Mouse (Mus musculus): ENCODE results near the gene Cst11. TPM values are rescaled to one million over a fixed set of nuclear protein-coding genes. Genes with fewer than 3 reads are reported as not detected.
"Not testable (repeated sequence)": the region's sequence is repeated elsewhere in the genome, so short reads cannot be mapped to it uniquely, and the experiment has no call there.

Cst11 gene
- not detected in 2 replicates for polyA plus RNA-seq (2014; fragmentation: Nextera tagmentation; extraction: Ambion mirVana)

GRCm38 (mm10) chr2:148771397-148771796, at the start of gene Cst11:
Cst11 (minus strand) TSS chr2:148771497.
- ATAC-seq (ENCODE audit: insufficient number of reproducible peaks, insufficient read depth, low FRiP score, low read depth); H3K4me2 ChIP-seq (replicated peaks; ENCODE audit: low read depth, low read length): not testable (repeated sequence)

GRCm38 (mm10) chr2:148819909-148820308, 48.6 kb upstream of the Cst11 start, which contains the start of gene Cst13:
Cst13 (plus strand) TSS chr2:148820081.
- Histone ChIP-seq H3K4me1 (ENCODE audit: control insufficient read depth, insufficient read depth, low read length) (no peaks in the 10 kb centered on the region), H3K9ac (replicated peaks; ENCODE audit: low read depth, low read length) (no peak within 1 kb of the TSS), H3K36me3 (ENCODE audit: control insufficient read depth, insufficient read depth, low read length) (no peaks in the 10 kb centered on the region), H3K4me3 (ENCODE audit: low read depth, low read length) (no peak within 1 kb of the TSS), H3K4me2 (replicated peaks; ENCODE audit: low read depth, low read length) (no peak within 1 kb of the TSS), H3K27ac (ENCODE audit: low read length) (no peak within 1 kb of the TSS), H3K9me3 (ENCODE audit: control insufficient read depth, low read depth, low read length) (no peaks in the 10 kb centered on the region), H3K27me3 (ENCODE audit: control insufficient read depth, insufficient read depth, low read length) (no peaks in the 10 kb centered on the region)
- ATAC-seq (ENCODE audit: insufficient number of reproducible peaks, insufficient read depth, low FRiP score, low read depth), result no peak

More at GRCm38 (mm10) chr2:148771397-148771796, at the start of gene Cst11:
- H3K27ac ChIP-seq (ENCODE audit: low read length); H3K27me3 ChIP-seq (ENCODE audit: control insufficient read depth, insufficient read depth, low read length); H3K36me3 ChIP-seq (ENCODE audit: control insufficient read depth, insufficient read depth, low read length); H3K9me3 ChIP-seq (ENCODE audit: control insufficient read depth, low read depth, low read length); H3K4me3 ChIP-seq (ENCODE audit: low read depth, low read length); H3K9ac ChIP-seq (replicated peaks; ENCODE audit: low read depth, low read length); H3K4me1 ChIP-seq (ENCODE audit: control insufficient read depth, insufficient read depth, low read length): not testable (repeated sequence)
- 77% methylated on average over 4 of the region's 4 CpGs for WGBS

GRCm38 (mm10) chr2:148806696-148807095, 35.4 kb upstream of the Cst11 start:
- Histone ChIP-seq H3K27me3 (ENCODE audit: control insufficient read depth, insufficient read depth, low read length) (no peaks in the 10 kb centered on the region), H3K4me2 (replicated peaks; ENCODE audit: low read depth, low read length) (no peak overlapping the region), H3K36me3 (ENCODE audit: control insufficient read depth, insufficient read depth, low read length) (no peaks in the 10 kb centered on the region), H3K4me3 (ENCODE audit: low read depth, low read length) (no peak overlapping the region), H3K4me1 (ENCODE audit: control insufficient read depth, insufficient read depth, low read length) (no peaks in the 10 kb centered on the region), H3K9me3 (ENCODE audit: control insufficient read depth, low read depth, low read length) (no peaks in the 10 kb centered on the region), H3K9ac (replicated peaks; ENCODE audit: low read depth, low read length) (no peak overlapping the region), H3K27ac (ENCODE audit: low read length) (no peak overlapping the region)
- no peak for ATAC-seq (ENCODE audit: insufficient number of reproducible peaks, insufficient read depth, low FRiP score, low read depth)
- WGBS, result 55% methylated on average over 6 of the region's 6 CpGs

- no peak overlapping the region for H3K9ac ChIP-seq (replicated peaks; ENCODE audit: low read depth, low read length)
- no peaks in the 10 kb centered on the region for H3K4me1 ChIP-seq (ENCODE audit: control insufficient read depth, insufficient read depth, low read length)
- H3K27ac ChIP-seq (ENCODE audit: low read length), result no peak overlapping the region
- H3K36me3 ChIP-seq (ENCODE audit: control insufficient read depth, insufficient read depth, low read length), result no peaks in the 10 kb centered on the region
- H3K4me2 ChIP-seq (replicated peaks; ENCODE audit: low read depth, low read length), result no peak overlapping the region
- no peak for ATAC-seq (ENCODE audit: insufficient number of reproducible peaks, insufficient read depth, low FRiP score, low read depth)
- no peaks in the 10 kb centered on the region for H3K27me3 ChIP-seq (ENCODE audit: control insufficient read depth, insufficient read depth, low read length)
- no peak overlapping the region for H3K4me3 ChIP-seq (ENCODE audit: low read depth, low read length)
- H3K9me3 ChIP-seq (ENCODE audit: control insufficient read depth, low read depth, low read length), result no peaks in the 10 kb centered on the region
- WGBS, result 51% methylated on average over 3 of the region's 3 CpGs
Measured at GRCm38 (mm10) chr2:148801491-148801921, 30.2 kb upstream of the Cst11 start.

GRCm38 (mm10) chr2:148798485-148798884, 27.2 kb upstream of the Cst11 start, which contains the start of gene Cst8:
Cst8 (plus strand) TSS chr2:148798785.
- 84% methylated on average over 1 of the region's 1 CpGs for WGBS

GRCm38 (mm10) chr2:148789142-148789541, 17.8 kb upstream of the Cst11 start, which contains the start of gene Cst12:
Cst12 (plus strand) TSS chr2:148789361.
- ATAC-seq (ENCODE audit: insufficient number of reproducible peaks, insufficient read depth, low FRiP score, low read depth), result no peak
- Histone ChIP-seq H3K36me3 (ENCODE audit: control insufficient read depth, insufficient read depth, low read length) (no peaks in the 10 kb centered on the region), H3K9ac (replicated peaks; ENCODE audit: low read depth, low read length) (no peak within 1 kb of the TSS), H3K4me3 (ENCODE audit: low read depth, low read length) (no peak within 1 kb of the TSS), H3K27ac (ENCODE audit: low read length) (no peak within 1 kb of the TSS), H3K4me1 (ENCODE audit: control insufficient read depth, insufficient read depth, low read length) (no peaks in the 10 kb centered on the region), H3K4me2 (replicated peaks; ENCODE audit: low read depth, low read length) (no peak within 1 kb of the TSS), H3K27me3 (ENCODE audit: control insufficient read depth, insufficient read depth, low read length) (no peaks in the 10 kb centered on the region), H3K9me3 (ENCODE audit: control insufficient read depth, low read depth, low read length) (no peaks in the 10 kb centered on the region)
- 88% methylated on average over 6 of the region's 6 CpGs for WGBS

More at GRCm38 (mm10) chr2:148798485-148798884, 27.2 kb upstream of the Cst11 start, which contains the start of gene Cst8:
- no peak within 1 kb of the TSS for H3K4me2 ChIP-seq (replicated peaks; ENCODE audit: low read depth, low read length)
- H3K4me3 ChIP-seq (ENCODE audit: low read depth, low read length), result no peak within 1 kb of the TSS
- H3K27ac ChIP-seq (ENCODE audit: low read length), result no peak within 1 kb of the TSS
- H3K4me1 ChIP-seq (ENCODE audit: control insufficient read depth, insufficient read depth, low read length), result no peaks in the 10 kb centered on the region
- no peak within 1 kb of the TSS for H3K9ac ChIP-seq (replicated peaks; ENCODE audit: low read depth, low read length)
- H3K9me3 ChIP-seq (ENCODE audit: control insufficient read depth, low read depth, low read length), result no peaks in the 10 kb centered on the region
- H3K27me3 ChIP-seq (ENCODE audit: control insufficient read depth, insufficient read depth, low read length), result no peaks in the 10 kb centered on the region
- no peak for ATAC-seq (ENCODE audit: insufficient number of reproducible peaks, insufficient read depth, low FRiP score, low read depth)
- no peaks in the 10 kb centered on the region for H3K36me3 ChIP-seq (ENCODE audit: control insufficient read depth, insufficient read depth, low read length)

- Histone ChIP-seq H3K4me1 (ENCODE audit: control insufficient read depth, insufficient read depth, low read length) (no peaks in the 10 kb centered on the region), H3K4me3 (ENCODE audit: low read depth, low read length) (no peak within 1 kb of the TSS), H3K9me3 (ENCODE audit: control insufficient read depth, low read depth, low read length) (no peaks in the 10 kb centered on the region), H3K27ac (ENCODE audit: low read length) (no peak within 1 kb of the TSS), H3K9ac (replicated peaks; ENCODE audit: low read depth, low read length) (no peak within 1 kb of the TSS), H3K27me3 (ENCODE audit: control insufficient read depth, insufficient read depth, low read length) (no peaks in the 10 kb centered on the region), H3K36me3 (ENCODE audit: control insufficient read depth, insufficient read depth, low read length) (no peaks in the 10 kb centered on the region), H3K4me2 (replicated peaks; ENCODE audit: low read depth, low read length) (no peak within 1 kb of the TSS)
- 14% methylated on average over 1 of the region's 1 CpGs for WGBS
- no peak for ATAC-seq (ENCODE audit: insufficient number of reproducible peaks, insufficient read depth, low FRiP score, low read depth)
Measured at GRCm38 (mm10) chr2:148781709-148782108, 10.4 kb upstream of the Cst11 start, which contains the start of gene 8030411F24Rik. 8030411F24Rik (plus strand) TSS chr2:148782009.

GRCm38 (mm10) chr2:148763648-148764388, 7.5 kb downstream of the Cst11 start:
- ATAC-seq (ENCODE audit: insufficient number of reproducible peaks, insufficient read depth, low FRiP score, low read depth), result no peak
- Histone ChIP-seq H3K4me2 (replicated peaks; ENCODE audit: low read depth, low read length) (no peak overlapping the region), H3K27ac (ENCODE audit: low read length) (no peak overlapping the region), H3K36me3 (ENCODE audit: control insufficient read depth, insufficient read depth, low read length) (no peaks in the 10 kb centered on the region), H3K9ac (replicated peaks; ENCODE audit: low read depth, low read length) (no peak overlapping the region), H3K4me1 (ENCODE audit: control insufficient read depth, insufficient read depth, low read length) (no peaks in the 10 kb centered on the region), H3K27me3 (ENCODE audit: control insufficient read depth, insufficient read depth, low read length) (no peaks in the 10 kb centered on the region), H3K9me3 (ENCODE audit: control insufficient read depth, low read depth, low read length) (no peaks in the 10 kb centered on the region), H3K4me3 (ENCODE audit: low read depth, low read length) (no peak overlapping the region)
- 92% methylated on average over 1 of the region's 1 CpGs for WGBS

Measured in stomach, embryonic 14.5 days (tissue).